Mouse (Mus musculus): Measurements from ENCODE around the gene Tnfsf18.

The Tnfsf18 gene

GRCm38 (mm10) chr1:161494343-161494742 is at the start of gene Tnfsf18:
Gene Tnfsf18 (plus strand): TSS chr1:161494655.
- DNase-seq = peak; percentile 79

- DNase-seq = peak; percentile 21
Observed at GRCm38 (mm10) chr1:161444858-161445257, 49.6 kb upstream of the Tnfsf18 start.

DNA sequence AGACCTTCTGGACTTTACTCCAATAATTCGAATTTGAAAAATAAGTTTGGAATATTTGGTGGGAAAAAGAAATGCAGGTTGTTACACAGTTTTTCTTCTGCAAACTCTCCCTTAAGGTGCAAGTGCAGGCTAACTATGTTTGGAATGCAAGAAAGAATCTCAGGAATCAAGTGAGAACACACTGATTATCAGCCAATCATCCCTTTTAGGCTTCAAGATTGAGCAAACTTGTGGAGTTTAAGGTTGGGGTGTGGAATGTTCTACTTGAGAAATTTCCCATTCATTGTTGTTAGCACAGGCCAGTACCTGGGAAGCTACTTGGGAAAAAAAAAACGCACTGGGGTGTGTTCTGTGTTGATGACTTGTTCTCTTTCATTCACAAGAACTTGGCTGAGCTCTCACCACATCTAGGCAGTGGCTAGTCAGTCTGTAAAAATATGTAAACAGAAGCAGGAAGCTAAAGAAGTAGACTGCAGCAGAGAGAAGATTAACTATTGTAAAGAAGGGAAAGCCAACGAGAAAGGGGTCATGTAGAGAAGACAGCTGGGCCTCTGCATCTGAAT is 42.7 kb upstream of the Tnfsf18 start:
- DNase-seq = no peak

- no peak for DNase-seq
Observed at GRCm38 (mm10) chr1:161452250-161452649, 42.2 kb upstream of the Tnfsf18 start.

GRCm38 (mm10) chr1:161463388-161464085 is 30.9 kb upstream of the Tnfsf18 start:
- peak; percentile 26 for DNase-seq

DNA sequence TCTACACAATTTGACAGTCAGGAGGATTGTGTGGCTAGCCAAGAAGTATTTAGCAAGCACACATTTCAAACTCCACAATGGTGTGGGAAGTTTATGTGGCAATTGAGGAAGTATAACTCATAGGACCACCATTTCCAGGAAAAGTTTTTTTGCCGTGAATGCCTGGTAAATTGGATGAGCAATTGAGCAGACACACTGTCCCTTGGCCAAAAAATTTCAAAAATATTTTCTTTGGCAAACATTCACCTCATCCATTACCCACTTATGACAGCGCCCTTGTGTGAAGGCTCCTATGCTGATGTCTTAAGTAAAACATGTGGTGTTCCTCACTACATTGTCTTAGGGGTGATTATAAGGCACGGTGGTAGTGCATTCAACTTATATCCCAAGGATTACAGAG is 17.2 kb upstream of the Tnfsf18 start:
- DNase-seq = no peak

- no peak for DNase-seq
Observed at GRCm38 (mm10) chr1:161479854-161480253, 14.6 kb upstream of the Tnfsf18 start.

DNA sequence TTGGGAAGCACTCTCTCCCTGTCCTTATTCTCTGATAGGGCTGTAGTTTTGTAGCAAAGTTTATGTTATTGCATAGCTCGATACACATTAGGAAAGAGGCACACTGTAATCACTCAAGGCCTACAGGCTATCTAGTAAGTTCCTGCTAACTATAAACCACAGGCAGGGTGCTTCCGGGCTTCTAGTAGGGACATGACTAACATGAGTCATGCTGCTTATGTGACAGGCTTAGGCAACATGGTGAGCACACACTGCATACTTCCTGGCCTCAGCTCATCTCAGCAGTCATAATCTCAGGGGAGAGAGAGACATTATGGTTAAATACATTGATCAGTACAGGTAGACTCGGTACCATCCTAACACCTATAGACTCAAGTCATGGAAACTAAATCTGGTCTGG is 12.2 kb upstream of the Tnfsf18 start:
- DNase-seq = no peak

DNA sequence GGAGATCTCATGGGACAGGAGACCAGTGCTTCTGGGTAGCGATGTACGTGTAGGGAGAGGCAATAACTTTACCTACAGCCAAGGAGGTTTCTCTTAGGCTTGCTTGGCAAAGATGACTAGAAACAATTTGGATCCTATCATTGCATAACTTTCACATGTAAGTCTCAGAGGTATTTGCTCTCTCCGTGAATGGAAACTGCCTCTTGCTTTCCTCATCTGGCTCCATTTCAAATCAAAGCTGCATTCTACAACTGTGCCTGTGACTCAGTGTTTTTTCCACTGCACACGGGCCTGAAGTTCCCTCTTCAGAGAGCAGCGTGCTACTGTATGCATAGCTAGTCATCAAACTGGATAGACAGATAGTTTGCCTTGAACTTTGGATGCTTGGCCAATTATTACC is 7.4 kb upstream of the Tnfsf18 start:
- no peak for DNase-seq

- no peak for DNase-seq
Observed at GRCm38 (mm10) chr1:161491766-161492165, 2.7 kb upstream of the Tnfsf18 start.

- DNase-seq = no peak
Observed at GRCm38 (mm10) chr1:161496866-161497645, 2.6 kb downstream of the Tnfsf18 start.

GRCm38 (mm10) chr1:161500114-161500810 is 5.8 kb downstream of the Tnfsf18 start:
- no peak for DNase-seq

DNA sequence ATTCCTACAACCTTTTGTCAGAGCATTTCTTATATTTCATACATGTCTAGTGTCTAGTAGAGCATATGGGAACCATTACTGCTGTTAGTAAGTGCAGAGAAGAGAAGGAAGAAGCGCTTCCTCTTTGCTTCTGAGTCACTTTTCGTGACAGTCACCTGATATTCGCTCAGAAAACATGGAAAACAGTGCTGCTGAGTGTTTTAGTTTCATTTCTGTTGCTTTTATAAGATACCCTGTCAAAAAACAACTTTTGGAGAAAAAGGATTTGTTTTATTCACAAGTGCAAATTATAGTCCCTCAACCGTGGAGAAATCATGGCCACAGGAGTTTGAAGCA is 6.3 kb downstream of the Tnfsf18 start:
- no peak for DNase-seq

DNA sequence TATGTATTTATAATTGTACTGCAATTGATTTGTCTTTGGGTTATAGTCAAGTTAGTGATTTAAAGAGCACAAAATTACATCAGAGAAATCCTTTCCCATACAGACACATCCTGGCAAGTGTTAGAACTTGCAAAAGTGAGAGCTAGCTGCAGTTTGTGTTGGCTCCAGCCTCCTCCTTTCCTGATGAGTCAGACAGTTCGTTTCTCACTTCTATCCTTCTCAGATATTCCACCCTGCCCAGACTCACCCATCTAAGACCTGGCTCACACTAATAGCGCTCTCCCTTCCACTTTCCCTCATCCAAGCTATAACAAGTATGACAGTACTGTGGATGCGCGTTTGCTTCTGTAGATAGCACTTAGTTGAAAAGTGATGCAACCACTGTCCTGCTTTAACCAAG is 11.9 kb downstream of the Tnfsf18 start:
- DNase-seq = no peak

GRCm38 (mm10) chr1:161507623-161508047 is 13.2 kb downstream of the Tnfsf18 start:
- DNase-seq = peak; percentile 52

DNA sequence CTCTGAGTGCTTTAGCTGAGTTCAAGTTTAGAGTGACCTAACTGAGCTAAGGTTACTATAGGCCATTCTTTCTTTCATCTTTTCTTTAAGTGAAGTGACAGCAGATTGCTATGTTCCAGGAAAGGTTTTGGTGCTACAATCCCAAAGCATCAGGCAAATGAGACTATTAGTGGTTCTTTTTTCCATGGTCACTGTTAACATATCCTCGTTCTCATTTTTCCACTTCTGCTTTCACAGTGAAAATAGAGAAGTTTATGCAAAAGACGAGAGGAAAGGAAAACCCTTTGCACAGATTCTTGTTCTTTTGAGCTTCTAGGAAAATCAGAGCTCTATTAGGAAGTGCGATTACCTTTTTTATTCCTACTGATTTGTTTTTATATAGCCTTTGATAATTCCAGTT is 22.9 kb downstream of the Tnfsf18 start:
- no peak for DNase-seq

- DNase-seq = no peak
Observed at GRCm38 (mm10) chr1:161520223-161520622, 25.8 kb downstream of the Tnfsf18 start.

DNA sequence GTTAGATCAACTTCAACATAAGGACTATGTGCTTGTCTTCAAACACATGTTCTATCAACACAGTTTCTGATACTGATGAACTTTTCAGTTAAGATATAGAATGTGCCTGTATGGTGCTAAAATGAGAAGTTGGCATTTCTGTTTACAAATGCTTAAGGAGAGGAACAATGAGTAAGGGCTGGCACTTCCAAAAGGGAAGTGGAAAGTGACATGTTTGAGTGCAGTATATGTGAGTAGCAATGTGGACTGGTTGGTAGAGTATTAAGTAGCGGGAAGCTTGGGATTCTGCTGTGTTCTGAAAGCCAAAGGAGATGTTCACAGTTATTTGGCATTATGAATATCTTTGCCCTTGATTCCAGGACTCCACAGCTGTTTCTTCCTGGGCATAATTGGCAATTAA is 33.7 kb downstream of the Tnfsf18 start:
- DNase-seq = no peak

- no peak for DNase-seq
Observed at GRCm38 (mm10) chr1:161550596-161551095, 56.2 kb downstream of the Tnfsf18 start.

- DNase-seq = no peak
Observed at GRCm38 (mm10) chr1:161552098-161552497, 57.6 kb downstream of the Tnfsf18 start.

Measured in lung, postnatal 14 days (tissue).